Mouse (Mus musculus): ENCODE measurements around the gene Gpr83.
"Not testable (repeated sequence)": the region's sequence is repeated elsewhere in the genome, so short reads cannot be mapped to it uniquely, and the experiment has no call there.

Gpr83 gene

GRCm38 (mm10) chr9:14870377-14870776 is 10.4 kb downstream of the Gpr83 start:
- no peak for DNase-seq

DNA sequence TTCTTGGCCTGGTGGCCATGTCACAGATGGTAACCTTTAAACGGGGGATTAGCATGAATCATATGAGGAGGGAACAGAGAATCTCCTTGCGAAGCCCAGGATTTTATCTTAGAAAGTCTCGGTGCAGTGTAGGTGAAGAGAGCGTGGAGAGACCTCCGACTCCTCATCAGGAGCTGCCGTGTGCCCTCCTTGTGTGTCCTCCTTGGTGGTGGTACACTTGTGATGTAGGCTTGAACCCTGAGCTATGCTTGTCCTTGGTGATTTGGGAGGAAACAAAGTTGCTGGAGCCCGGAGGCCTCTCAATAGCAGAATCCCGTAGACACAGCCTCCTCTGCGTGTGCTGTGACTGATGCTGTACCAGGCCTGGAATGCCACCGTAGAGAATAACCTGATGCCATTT is 10.8 kb downstream of the Gpr83 start:
- DNase-seq, result peak in 1 of 2 experiments; percentile 31

DNA sequence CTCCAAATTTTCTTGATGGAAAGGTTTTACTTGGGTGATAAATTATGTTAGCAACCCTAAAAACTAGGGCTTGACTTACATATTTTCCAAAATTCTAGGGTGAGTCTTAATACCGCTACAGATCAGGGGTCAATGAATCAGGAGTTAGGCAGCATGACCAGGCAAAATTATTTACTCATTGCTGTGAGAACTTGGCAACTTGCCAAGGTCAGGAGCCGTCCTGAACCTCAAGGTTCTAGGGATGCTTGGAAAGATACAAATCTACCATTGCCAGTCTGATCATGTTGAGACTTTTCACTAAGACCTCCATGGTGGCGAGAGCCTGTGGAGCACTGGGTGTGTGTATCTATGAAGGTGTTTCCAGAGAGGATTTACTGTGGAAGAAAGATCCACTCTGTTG is 11.5 kb downstream of the Gpr83 start:
- no peak for DNase-seq

DNA sequence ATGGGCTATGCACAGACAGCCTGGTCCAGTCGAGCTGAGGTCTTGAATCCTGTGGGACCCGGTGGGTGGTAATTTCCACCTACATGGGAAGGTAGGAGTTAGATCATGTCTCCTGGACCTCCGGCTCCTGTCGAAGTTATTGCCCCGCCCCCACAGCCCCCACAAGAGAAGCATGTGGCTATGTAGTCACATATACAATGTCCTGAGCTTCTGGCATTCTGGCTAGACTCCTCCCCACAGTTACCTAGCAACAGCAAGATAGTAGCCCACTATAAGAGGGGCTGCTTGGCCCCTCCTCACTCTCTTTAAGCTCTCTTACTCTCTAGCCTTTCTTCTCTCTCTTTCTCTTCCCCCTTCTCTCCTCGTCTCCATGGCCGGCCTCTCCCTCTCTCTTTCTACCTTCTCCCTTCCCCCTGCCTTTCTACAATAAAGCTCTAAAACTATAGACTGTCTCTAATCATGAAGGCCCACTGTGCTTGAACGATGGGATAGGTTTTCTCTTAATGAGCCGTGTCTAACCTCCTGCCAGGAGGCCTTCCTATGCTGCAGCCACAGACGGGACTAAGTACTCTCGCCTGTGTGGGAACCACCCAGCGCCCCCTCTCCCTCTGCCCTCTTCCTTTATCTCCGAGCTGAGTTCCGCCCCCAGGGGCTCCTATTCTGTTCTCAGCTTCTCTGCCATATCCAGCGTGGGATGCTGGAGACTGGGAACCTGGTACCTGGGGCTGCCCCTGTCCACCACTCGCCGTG is 12.3 kb downstream of the Gpr83 start:
- DNase-seq, result no peak

DNA sequence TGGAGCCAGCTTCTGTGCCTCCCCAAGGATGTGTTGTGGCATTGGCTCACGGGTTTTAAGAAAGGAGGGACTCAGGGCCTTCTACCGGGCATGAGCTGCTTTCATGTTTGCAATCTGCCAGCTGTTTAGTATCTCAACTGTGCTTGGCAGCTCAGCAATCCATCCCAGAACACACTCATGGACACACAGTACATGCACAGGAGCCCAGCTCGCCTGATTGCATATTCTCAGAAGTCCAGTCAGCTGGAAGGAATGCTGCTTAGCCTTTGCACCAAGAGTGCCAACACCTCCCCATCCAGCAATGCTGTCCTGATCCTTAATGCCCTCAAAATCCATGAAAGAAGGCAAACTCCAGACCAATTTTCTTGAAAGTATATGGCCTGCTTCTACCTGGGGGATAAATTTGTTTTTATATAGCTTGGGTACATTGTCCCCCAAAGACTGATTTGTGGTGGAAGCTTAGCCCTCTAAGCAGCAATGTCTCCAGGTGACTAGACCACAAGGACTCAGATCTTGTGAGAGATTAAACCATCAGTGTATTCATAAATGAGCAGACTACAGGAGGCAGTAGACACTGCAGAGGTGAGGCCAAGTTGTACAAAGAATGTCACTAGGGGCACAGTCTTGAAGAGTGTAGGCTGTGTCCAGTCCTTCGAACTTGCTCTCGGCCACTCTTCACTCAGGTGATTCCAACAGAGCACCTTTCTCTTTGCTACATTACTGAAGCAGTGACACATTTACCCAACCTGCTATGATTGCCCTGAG is 15.9 kb downstream of the Gpr83 start:
- no peak for DNase-seq

DNA sequence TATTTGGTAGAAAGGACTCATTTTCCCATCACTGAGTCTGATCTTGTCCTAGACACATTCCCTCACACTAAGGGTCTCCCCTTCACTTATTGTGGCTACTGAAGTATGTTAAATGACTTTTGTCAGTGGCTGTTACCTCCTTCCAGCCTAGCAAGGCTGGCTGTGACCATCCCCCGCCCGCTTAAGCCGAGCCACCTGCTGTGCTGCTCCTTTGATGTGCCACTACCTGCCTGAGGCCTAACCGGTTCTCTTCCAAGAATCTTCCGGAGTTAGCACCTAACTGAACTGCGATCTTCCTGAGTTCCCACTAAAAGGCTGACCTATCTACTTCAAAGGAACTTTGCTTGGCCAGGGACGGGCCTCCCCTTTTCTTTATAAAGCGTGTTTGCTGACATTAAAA is 16.6 kb downstream of the Gpr83 start:
- DNase-seq, result not testable (repeated sequence)

GRCm38 (mm10) chr9:14884641-14885040 is 24.6 kb downstream of the Gpr83 start:
- DNase-seq, result no peak

GRCm38 (mm10) chr9:14885151-14885550 is 25.1 kb downstream of the Gpr83 start:
- DNase-seq, result no peak

GRCm38 (mm10) chr9:14885954-14886353 is 25.9 kb downstream of the Gpr83 start:
- DNase-seq, result no peak

- DNase-seq, result peak in 1 of 2 experiments; percentile 19
Measured at GRCm38 (mm10) chr9:14887787-14888382, 27.9 kb downstream of the Gpr83 start.

DNA sequence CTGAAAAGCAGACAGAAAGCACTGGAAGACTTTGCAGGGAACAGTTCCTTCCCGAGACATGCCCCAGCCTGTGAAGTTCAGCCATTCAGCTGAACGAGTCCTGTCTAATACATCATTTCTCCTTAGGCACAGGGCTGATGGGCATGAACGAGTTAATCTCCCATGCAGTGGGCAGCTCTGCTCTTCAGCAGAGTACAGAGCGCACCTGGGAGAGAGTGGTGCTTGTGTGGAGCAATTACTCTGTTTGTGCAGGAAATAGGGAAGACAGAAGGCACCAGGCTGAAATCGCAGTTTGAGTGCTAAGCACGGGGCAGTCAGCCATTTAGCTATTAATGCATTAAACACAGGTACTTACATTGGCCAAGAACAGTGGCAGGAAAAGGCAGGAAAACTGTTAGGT is 28.7 kb downstream of the Gpr83 start:
- DNase-seq, result no peak

- DNase-seq, result no peak
Measured at GRCm38 (mm10) chr9:14890699-14891098, 30.7 kb downstream of the Gpr83 start.

GRCm38 (mm10) chr9:14891891-14892290 is 31.9 kb downstream of the Gpr83 start:
- peak; percentile 63 to 77 for DNase-seq

DNA sequence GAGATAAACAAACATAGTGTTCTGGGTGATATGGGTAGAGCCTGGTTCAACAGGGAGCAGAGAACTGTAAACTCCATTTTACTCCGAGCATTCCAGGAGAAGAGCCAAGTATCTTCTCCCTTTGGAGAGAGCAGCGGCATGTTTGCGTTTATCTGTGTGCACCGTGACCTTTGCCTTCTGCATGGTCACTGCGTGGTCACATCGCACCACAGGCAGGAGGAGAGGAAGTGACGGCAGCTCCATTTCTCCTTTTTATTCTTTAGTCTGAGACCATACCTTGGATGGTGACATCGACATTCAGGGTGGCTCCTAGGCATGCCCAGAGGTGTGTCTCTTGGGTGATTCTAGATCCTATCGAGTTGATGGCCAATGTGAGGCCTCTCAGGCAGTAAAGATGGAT is 33.4 kb downstream of the Gpr83 start:
- DNase-seq, result no peak

- no peak for DNase-seq
Measured at GRCm38 (mm10) chr9:14894628-14895027, 34.6 kb downstream of the Gpr83 start.

GRCm38 (mm10) chr9:14895237-14895835 is 35.3 kb downstream of the Gpr83 start:
- no peak for DNase-seq

DNA sequence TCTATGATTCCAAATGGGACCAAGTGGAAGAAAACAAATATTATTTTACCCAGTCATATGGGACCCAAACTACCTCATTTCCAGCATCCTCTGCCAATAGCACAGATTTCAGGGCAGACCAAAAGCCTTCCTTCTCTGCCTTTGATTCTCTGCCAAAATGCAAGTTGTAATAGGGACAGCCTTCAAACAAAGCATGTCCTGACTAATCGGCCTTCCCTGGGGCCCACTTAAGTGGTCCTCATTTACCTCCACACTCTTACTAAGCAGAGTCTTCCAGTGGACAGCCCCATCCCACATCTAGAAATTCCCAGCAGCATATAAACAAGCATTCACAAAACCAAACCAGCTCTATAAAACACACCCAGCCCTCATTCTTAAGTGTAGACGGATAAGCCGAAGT is 37.1 kb downstream of the Gpr83 start:
- DNase-seq, result no peak

DNA sequence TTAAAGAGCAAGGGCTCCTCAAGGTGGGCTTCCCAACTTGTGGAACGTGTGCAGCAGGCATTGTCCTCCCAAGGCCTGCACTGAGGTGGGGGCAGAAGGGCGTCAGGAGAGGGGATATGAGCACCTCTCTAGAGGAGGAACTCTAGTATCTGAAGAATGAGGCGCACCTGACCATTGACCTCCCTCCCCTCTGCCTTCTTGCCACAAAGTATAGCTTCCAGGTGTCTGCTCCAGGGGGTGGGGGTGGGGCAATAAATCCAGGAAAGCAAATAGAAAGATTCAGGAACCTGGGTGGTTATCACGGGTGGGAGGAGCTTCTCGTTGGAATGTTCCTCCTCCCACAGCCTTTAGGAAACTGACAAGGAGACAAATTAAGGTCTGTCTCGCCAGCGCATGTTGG is 41.7 kb downstream of the Gpr83 start:
- DNase-seq, result no peak

DNA sequence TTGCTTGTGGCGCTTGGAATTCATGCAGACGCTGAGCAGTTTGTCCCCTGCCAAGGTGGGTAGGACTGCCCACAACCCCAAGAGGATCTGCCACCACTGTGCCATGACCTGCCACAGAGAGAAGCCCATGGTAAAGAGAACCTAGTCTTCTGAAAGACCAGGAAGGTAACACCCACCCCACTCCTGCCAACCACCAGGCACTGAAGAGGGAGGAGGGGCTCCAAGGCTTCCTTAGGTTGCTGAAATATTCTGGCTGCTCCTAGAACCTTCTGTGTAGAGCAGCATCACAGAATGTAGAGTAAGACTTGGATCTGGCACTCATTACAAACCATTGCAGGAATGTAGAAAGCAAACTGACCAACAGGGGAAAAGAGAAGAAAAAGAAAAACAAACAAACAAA is 42.4 kb downstream of the Gpr83 start:
- no peak for DNase-seq

GRCm38 (mm10) chr9:14903006-14903405 is 43.0 kb downstream of the Gpr83 start:
- DNase-seq, result no peak

- DNase-seq, result no peak
Measured at GRCm38 (mm10) chr9:14903581-14904378, 43.8 kb downstream of the Gpr83 start, which contains the start of gene Izumo1r. Izumo1r (minus strand) TSS chr9:14903949.

DNA sequence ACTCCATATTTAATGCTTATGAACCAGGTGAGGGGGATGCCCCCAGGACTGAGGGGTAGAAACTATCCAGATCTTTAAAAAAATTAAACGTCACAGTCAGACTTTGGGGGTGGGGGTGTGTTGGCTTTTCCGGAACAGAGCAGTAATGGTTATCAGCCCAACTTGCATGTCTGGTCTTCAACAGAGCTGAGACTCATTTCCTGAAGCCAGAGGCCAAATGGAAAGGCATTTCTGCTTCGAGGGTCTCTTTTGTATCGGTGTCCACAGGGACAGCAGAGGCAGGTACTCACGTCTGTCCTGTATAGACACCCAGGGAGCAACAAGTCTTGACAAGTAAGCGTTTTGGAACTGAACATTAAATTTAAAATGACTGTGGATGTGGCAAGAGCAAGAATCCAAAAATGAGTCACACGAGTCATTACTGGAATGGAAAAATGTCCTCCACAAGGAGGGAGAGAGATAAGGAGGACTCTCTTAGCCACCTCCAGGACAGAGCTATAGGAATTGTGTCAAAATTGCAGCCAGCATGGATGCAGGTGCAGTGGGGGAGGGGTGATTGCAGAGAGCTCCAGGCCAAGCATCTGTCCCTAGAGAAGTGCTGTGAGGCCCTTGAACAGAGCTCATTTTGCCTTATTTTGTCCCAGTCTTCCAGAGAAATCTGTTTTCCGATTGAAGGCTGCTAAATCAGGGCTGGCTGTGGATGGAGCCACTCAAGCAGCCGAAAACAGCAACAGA is 44.9 kb downstream of the Gpr83 start:
- DNase-seq, result peak in 1 of 2 experiments; percentile 16

Measured in cerebellum, postnatal 25 days (tissue).